In genomic region chr2:25193330-25193770, GRCm38 (mm10) we compare ENCODE assay signal across 1 mouse cellular context.
TF ChIP-seq lines count a peak whose summit lies in the region.

No protein-coding gene starts in this region.

TF ChIP-seq in CH12.LX, 34 proteins besides CTCF, POLR2A, EP300 and RAD21:
- TF ChIP-seq UBTF (IDR thresholded peaks at IDR 0.05; ENCODE audit: low read depth, low read length) (no peak), NELFE (IDR thresholded peaks at IDR 0.05; ENCODE audit: low read depth, low read length) (peak; percentile 57; the same call in 1 of the 2 replicates), KAT2A (IDR thresholded peaks at IDR 0.05; ENCODE audit: insufficient replicate concordance, low read length) (0 out of 2 replicates have a peak, but pooled peaks have one; percentile 28), PAX5 (IDR thresholded peaks at IDR 0.05; ENCODE audit: low read length) (no peak), MYC (IDR thresholded peaks at IDR 0.05; ENCODE audit: low read depth, low read length) (peak; percentile 87), BHLHE40 (IDR thresholded peaks at IDR 0.05; ENCODE audit: low read depth, low read length) (peak; percentile 43), USF1 (IDR thresholded peaks at IDR 0.05; ENCODE audit: low read depth, low read length) (no peak), RCOR1 (conservative IDR thresholded peaks at IDR 0.05; ENCODE audit: low read depth, low read length) (no peak), SIN3A (IDR thresholded peaks at IDR 0.05; ENCODE audit: low read length) (peak; percentile 94), E2F4 (IDR thresholded peaks at IDR 0.05; ENCODE audit: insufficient replicate concordance, low read depth, low read length) (peak; percentile 60; the same call in 1 of the 2 replicates), MAZ (IDR thresholded peaks at IDR 0.05; ENCODE audit: low read depth, low read length) (peak; percentile 60; the same call in 1 of the 2 replicates), MXI1 (IDR thresholded peaks at IDR 0.05; ENCODE audit: low read depth, low read length) (peak; percentile 95), ZC3H11A (IDR thresholded peaks at IDR 0.05; ENCODE audit: low read depth, low read length) (peak; percentile 24; the same call in 1 of the 2 replicates), USF2 (conservative IDR thresholded peaks at IDR 0.05; ENCODE audit: low read depth, low read length) (no peak; the same call in 1 of the 2 replicates), ETS1 (conservative IDR thresholded peaks at IDR 0.05; ENCODE audit: low read depth, low read length) (0 out of 2 replicates have a peak, but pooled peaks have one; percentile 7), IRF4 (IDR thresholded peaks at IDR 0.05; ENCODE audit: low read depth, low read length) (0 out of 2 replicates have a peak, but pooled peaks have one; percentile 26), TCF12 (IDR thresholded peaks at IDR 0.05; ENCODE audit: low read depth, low read length) (0 out of 2 replicates have a peak, but pooled peaks have one; percentile 47), SMC3 (IDR thresholded peaks at IDR 0.05; ENCODE audit: low read depth, low read length) (peak; percentile 90), MAX (IDR thresholded peaks at IDR 0.05; ENCODE audit: low read length) (peak; percentile 91), ELF1 (IDR thresholded peaks at IDR 0.05; ENCODE audit: low read depth, low read length) (peak; percentile 60), MEF2A (IDR thresholded peaks at IDR 0.05; ENCODE audit: borderline replicate concordance, low read depth, low read length) (peak; percentile 50; the same call in 1 of the 2 replicates), CHD2 (IDR thresholded peaks at IDR 0.05; ENCODE audit: low read length) (0 out of 2 replicates have a peak, but pooled peaks have one; percentile 31), NRF1 (IDR thresholded peaks at IDR 0.05; ENCODE audit: low read depth, low read length) (no peak)
